Mouse (Mus musculus): ENCODE data around the gene Serpina3g. TPM values are rescaled to one million over a fixed set of nuclear protein-coding genes. Genes with fewer than 3 reads are reported as not detected.
"Not testable (repeated sequence)": the region's sequence is repeated elsewhere in the genome, so short reads cannot be mapped to it uniquely, and the experiment has no call there.

Serpina3g gene
- total RNA-seq (2022): 1 to 10 TPM; 1.9 to 3.1 (median 2.4) TPM

DNA sequence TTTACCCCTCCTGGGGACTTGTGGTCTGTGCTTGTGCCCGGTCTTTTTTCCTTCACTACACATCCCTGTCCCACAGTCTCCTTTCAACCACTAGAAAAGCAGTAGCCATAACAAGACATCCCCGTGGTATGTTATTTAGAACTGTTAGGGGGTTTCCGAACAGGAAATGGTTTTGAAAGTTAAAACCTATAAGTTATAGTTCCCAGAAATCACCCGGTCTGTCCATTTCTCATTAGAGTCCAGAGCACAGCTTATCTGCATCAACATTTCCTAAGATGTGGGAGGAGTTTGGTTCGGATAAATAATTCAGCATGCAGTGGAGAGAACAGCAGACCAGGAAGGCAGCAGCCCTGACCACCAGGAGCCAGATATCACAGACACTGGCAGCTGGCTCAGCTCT lies at the start of gene Serpina3g:
Gene Serpina3g, plus strand, starts transcription at position 331 of the 400 bp plus-strand sequence.
- DNase-seq (ENCODE audit: low spot score in 2 of 2): no peak

- no peak for DNase-seq (ENCODE audit: low spot score in 2 of 2)
Observed at GRCm38 (mm10) chr12:104189246-104189645, 46.8 kb upstream of the Serpina3g start.

GRCm38 (mm10) chr12:104190852-104191251 lies 45.2 kb upstream of the Serpina3g start:
- DNase-seq (ENCODE audit: low spot score in 2 of 2): no peak

- DNase-seq (ENCODE audit: low spot score in 2 of 2): no peak
Observed at GRCm38 (mm10) chr12:104209149-104209548, 26.9 kb upstream of the Serpina3g start.

DNA sequence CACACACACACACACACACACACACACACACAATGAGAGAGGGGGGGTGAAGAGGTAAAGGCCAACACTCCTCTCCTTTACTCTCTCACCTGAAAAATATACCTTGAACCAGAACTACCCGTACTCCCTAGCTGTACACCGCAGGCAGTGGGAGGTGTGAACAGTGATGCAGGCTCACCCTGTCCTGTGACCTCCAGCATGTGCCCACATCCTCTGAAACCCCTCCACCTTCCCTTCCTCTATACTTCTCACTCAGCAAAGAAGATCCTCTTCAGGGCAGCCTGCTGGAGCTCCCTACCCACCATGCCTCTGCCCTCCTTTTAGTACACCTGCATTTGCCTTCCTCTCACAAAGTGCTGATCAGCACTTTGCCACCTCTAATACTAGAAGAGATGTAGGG lies 26.2 kb upstream of the Serpina3g start:
- no peak for DNase-seq (ENCODE audit: low spot score in 2 of 2)

GRCm38 (mm10) chr12:104213689-104214444 lies 22.2 kb upstream of the Serpina3g start:
- DNase-seq (ENCODE audit: low spot score in 2 of 2): peak; percentile 12 to 13

- DNase-seq (ENCODE audit: low spot score in 2 of 2): no peak
Observed at GRCm38 (mm10) chr12:104214445-104214753, 21.6 kb upstream of the Serpina3g start, which contains the start of gene Serpina3f. Serpina3f (plus strand) TSS chr12:104214544.

GRCm38 (mm10) chr12:104215249-104215648 lies 20.8 kb upstream of the Serpina3g start:
- no peak for DNase-seq (ENCODE audit: low spot score in 2 of 2)

- DNase-seq (ENCODE audit: low spot score in 2 of 2): no peak
Observed at GRCm38 (mm10) chr12:104221616-104222015, 14.4 kb upstream of the Serpina3g start.

- DNase-seq (ENCODE audit: low spot score in 2 of 2): no peak
Observed at GRCm38 (mm10) chr12:104223690-104224089, 12.4 kb upstream of the Serpina3g start.

GRCm38 (mm10) chr12:104224598-104225300 lies 11.3 kb upstream of the Serpina3g start:
- no peak for DNase-seq (ENCODE audit: low spot score in 2 of 2)

GRCm38 (mm10) chr12:104230762-104231161 lies 5.3 kb upstream of the Serpina3g start:
- DNase-seq (ENCODE audit: low spot score in 2 of 2): no peak

DNA sequence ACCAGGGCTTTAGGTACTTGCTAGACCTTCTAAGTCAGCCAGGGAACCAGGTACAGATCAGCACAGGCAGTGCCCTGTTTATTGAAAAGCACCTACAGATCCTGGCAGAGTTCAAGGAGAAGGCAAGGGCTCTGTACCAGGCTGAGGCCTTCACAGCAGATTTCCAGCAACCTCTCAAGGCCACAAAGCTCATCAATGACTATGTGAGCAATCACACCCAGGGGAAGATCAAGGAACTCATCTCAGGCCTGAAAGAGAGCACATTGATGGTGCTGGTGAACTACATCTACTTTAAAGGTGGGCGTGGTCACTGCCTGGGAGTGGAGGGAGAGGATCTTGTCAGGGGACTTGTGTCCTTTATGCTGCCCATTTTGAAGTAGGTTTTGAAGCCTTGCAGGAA lies 2.0 kb downstream of the Serpina3g start:
- DNase-seq (ENCODE audit: low spot score in 2 of 2): not testable (repeated sequence)

- no peak for DNase-seq (ENCODE audit: low spot score in 2 of 2)
Observed at GRCm38 (mm10) chr12:104243307-104243706, 7.3 kb downstream of the Serpina3g start.

GRCm38 (mm10) chr12:104245092-104245491 lies 9.0 kb downstream of the Serpina3g start:
- peak; percentile 8 to 16 for DNase-seq (ENCODE audit: low spot score in 2 of 2)

DNA sequence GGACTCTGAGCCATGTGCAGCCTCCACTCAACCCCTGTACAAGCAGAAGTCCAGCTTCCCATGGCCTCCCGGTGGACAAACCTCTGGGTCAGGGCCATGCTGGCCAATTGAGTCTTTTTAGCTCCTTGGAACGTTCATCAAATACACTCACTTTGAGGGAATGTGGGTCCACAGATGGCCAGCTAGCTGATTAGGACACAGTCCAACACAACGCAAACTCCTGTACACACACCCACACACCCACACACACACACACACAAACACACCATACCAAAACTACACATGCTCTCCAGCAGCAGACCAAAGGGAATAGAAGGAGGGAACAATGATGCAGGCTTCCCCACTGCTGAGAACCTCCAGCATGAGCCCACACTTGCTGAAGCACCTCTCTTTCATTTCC lies 9.6 kb downstream of the Serpina3g start:
- peak; percentile 19 to 59 for DNase-seq (ENCODE audit: low spot score in 2 of 2)

DNA sequence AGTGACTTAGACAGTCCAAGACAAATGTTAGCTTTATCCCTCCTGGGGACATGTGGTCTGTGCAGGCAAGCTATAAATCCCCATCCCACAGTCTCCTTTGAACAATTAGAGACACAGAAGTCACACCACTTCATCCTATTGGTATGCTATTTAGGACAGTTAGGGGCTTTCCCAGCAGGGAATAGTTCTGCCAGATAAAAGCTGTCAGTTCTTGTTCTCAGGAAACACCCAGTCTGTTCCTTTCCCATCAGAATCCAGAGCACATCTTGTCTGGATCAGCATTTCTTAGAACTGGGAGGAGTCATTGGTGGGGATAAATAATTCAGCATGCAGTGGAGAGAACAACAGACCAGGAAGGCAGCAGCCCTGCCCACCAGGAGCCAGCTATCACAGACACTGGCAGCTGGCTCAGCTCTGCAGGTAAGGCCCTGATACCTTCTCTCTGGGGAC lies 11.5 kb downstream of the Serpina3g start:
- no peak for DNase-seq (ENCODE audit: low spot score in 2 of 2)

- DNase-seq (ENCODE audit: low spot score in 2 of 2): peak in 1 of 2 experiments; percentile 15
Observed at GRCm38 (mm10) chr12:104248231-104248630, 12.2 kb downstream of the Serpina3g start.

- no peak for DNase-seq (ENCODE audit: low spot score in 2 of 2)
Observed at GRCm38 (mm10) chr12:104261041-104261440, 25.0 kb downstream of the Serpina3g start.

DNA sequence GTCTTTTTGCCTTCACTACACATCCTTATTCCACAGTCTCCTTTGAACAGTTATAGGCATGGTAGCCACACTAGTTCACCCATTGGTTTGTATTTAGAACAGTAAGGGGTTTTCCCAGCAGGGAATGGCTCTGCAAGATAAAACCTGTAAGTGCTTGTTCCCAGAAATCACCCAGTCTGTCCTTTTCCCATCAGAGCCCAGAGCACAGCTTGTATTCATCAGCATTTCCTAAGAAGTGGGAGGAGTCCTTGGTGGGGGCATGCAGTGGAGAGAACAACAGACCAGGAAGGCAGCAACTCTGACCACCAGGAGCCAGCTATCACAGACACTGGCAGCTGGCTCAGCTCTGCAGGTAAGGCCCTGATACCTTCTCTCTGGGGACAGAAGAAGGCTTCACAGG lies 26.8 kb downstream of the Serpina3g start, which contains the start of gene Serpina3i:
Gene Serpina3i, plus strand, starts transcription at position 260 of the 400 bp plus-strand sequence.
- DNase-seq (ENCODE audit: low spot score in 2 of 2): no peak

GRCm38 (mm10) chr12:104266374-104266773 lies 30.3 kb downstream of the Serpina3g start:
- no peak for DNase-seq (ENCODE audit: low spot score in 2 of 2)

GRCm38 (mm10) chr12:104278216-104279055 lies 42.4 kb downstream of the Serpina3g start:
- no peak for DNase-seq (ENCODE audit: low spot score in 2 of 2)
